Mouse (Mus musculus) c-Kit-positive CD71-positive TER-119-positive erythroid progenitor cells, embryonic 14.5 days (primary cell): ENCODE measurements at regions not wholly inside any gene's neighbourhood (a gene's known extent, or its start where the extent isn't known, plus 50 kb on each side); places are given as distances from the start of the nearest gene placed in this dataset.

ENCODE experiments used
- DNase-seq: peaks from one replicate; pipeline ENCODE4 v3.0.0-alpha.2; 2013; ENCODE audit warnings: low spot score

GRCm38 (mm10) chrX:85971973-85972372 is 72.0 kb upstream of the Samt3 start:
- DNase-seq = peak; percentile 0

GRCm38 (mm10) chrX:85981051-85981450 is 62.9 kb upstream of the Samt3 start:
- DNase-seq = no peak
